ENCODE assay signal across 15 mouse cellular contexts in the genomic region with DNA sequence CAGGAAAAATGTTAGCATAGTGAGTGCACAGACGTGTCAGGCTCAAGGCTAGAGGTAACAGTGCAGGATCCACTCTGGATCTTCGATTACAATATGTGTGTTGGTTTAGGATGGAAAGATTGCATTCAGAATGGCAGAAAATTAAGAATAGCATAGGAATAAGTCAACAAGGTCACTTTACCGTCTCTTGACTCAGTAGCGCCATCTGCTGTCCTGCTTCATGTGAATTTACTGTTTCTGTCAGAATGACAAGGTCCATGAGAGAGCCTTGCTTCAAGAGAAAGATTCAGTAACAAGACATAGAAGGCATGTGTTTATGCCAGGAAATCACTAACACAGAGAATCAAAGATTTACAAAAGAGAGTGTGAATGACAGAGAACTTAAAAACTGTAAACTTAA. TPM values are rescaled to one million over a fixed set of nuclear protein-coding genes. Genes with fewer than 3 reads are reported as not detected.
DNase-seq lines count a peak whose midpoint lies in the region; ATAC-seq and TF ChIP-seq lines count a peak whose summit lies in the region.
"Had no signal": no experiment of that assay in that cellular context is flagged by ENCODE, and none has a peak within 500 bp of the region (broad histone marks: within the 10 kb centered on the region; RNA-seq: fewer than 3 reads in every experiment).

No protein-coding gene starts in this region.

- WGBS in forebrain, embryonic 13.5 days, result 46% methylated on average over 4 of the region's 4 CpGs

- H3K79me2 ChIP-seq in CH12.LX (replicated peaks; ENCODE audit: control insufficient read depth, extremely low read depth, insufficient read depth, poor library complexity, severe bottlenecking), result no peaks in the 10 kb centered on the region

- H3K27ac ChIP-seq in CH12.LX (ENCODE audit: insufficient read depth, low read depth), result no peak overlapping the region
- H3K27ac ChIP-seq in forebrain, embryonic 13.5 days, result no peak overlapping the region

- TF ChIP-seq RAD21 in CH12.LX (IDR thresholded peaks at IDR 0.05; ENCODE audit: low read depth, low read length), result no peak; the same call in none of the 2 replicates

- H3K4me3 ChIP-seq in CH12.LX (replicated peaks in 1 of 3; ENCODE audit: low read depth in 2 of 3, low read length in 2 of 3, poor library complexity in 1 of 3), result no peak overlapping the region
- no peak overlapping the region for H3K4me3 ChIP-seq in forebrain, embryonic 13.5 days

- H3K27me3 ChIP-seq in CH12.LX (replicated peaks), result no peaks in the 10 kb centered on the region
- no peaks in the 10 kb centered on the region for H3K27me3 ChIP-seq in forebrain, embryonic 13.5 days

- intact Hi-C loops in gastrocnemius, postnatal 36 days (cut with DNase I), result no loop called here

- H3K9me3 ChIP-seq in CH12.LX (replicated peaks; ENCODE audit: low read length), result no peaks in the 10 kb centered on the region
- H3K9me3 ChIP-seq in forebrain, embryonic 13.5 days (replicated peaks), result peaks cover 12% of the 10 kb centered on the region

- H3K4me1 ChIP-seq in CH12.LX (ENCODE audit: control insufficient read depth in 1 of 2, insufficient read depth in 2 of 2), result no peaks in the 10 kb centered on the region
- no peaks in the 10 kb centered on the region for H3K4me1 ChIP-seq in forebrain, embryonic 13.5 days

- no peak overlapping the region for H3K9ac ChIP-seq in CH12.LX (ENCODE audit: insufficient read depth, low read depth)
- H3K9ac ChIP-seq in forebrain, embryonic 13.5 days, result no peak overlapping the region

- no peak for ATAC-seq in forebrain, embryonic 13.5 days
- ATAC-seq: forebrain, embryonic 14.5 days had no signal

- TF ChIP-seq EP300 in CH12.LX (IDR thresholded peaks at IDR 0.05; ENCODE audit: low read length), result no peak

- peak; percentile 2 for DNase-seq in layer of hippocampus, adult 11-12 months (ENCODE audit: low spot score)
- no peak for DNase-seq in layer of hippocampus, postnatal 25 days (ENCODE audit: extremely low spot score in 1 of 2, low spot score in 1 of 2)
- DNase-seq in CH12.LX (ENCODE audit: extremely low read depth) (peak; percentile 50), MN1 (ENCODE audit: low spot score) (peak; percentile 7)
- peak; percentile 13 for DNase-seq in embryo, embryonic 10.5 days (ENCODE audit: low spot score)
- no peak for DNase-seq in thymus, postnatal 14 days
- DNase-seq in gastrocnemius, postnatal 36 days, result no peak
- DNase-seq: layer of hippocampus, adult 9-11 months; spleen, adult 18-20 months had no signal

- no peaks in the 10 kb centered on the region for H3K36me3 ChIP-seq in CH12.LX (replicated peaks in 1 of 2; ENCODE audit: control insufficient read depth in 1 of 2, insufficient read depth in 1 of 2, low read length in 1 of 2)
- H3K36me3 ChIP-seq in forebrain, embryonic 13.5 days (ENCODE audit: poor library complexity, severe bottlenecking), result no peaks in the 10 kb centered on the region

- TF ChIP-seq POLR2A in CH12.LX (IDR thresholded peaks at IDR 0.05; ENCODE audit: low read depth, low read length), result no peak

- no peak overlapping the region for H3K4me2 ChIP-seq in CH12.LX (ENCODE audit: insufficient read depth, low read depth, poor library complexity, severe bottlenecking)
- H3K4me2 ChIP-seq in forebrain, embryonic 13.5 days, result no peak overlapping the region

- TF ChIP-seq CTCF in CH12.LX (conservative IDR thresholded peaks at IDR 0.05 in 1 of 2, IDR thresholded peaks at IDR 0.05 in 1 of 2; ENCODE audit: low read depth in 2 of 2, low read length in 2 of 2), result peak; percentile 52 to 69

- in situ Hi-C loops in CH12.LX (cut with MboI; ENCODE audit: low pct_ligation_motif_present, low pct_unique_long_range_greater_than_20kb, low sequenced_read_pairs), result no loop called here

- dilution Hi-C loops in CH12.LX (cut with MboI; ENCODE audit: extremely low pct_ligation_motif_present, extremely low pct_unique_long_range_greater_than_20kb, low sequenced_read_pairs), result no loop called here

TF ChIP-seq in CH12.LX, 34 proteins besides CTCF, POLR2A, EP300 and RAD21:
- TF ChIP-seq MEF2A (IDR thresholded peaks at IDR 0.05; ENCODE audit: borderline replicate concordance, low read depth, low read length) (no peak), CHD1 (IDR thresholded peaks at IDR 0.05; ENCODE audit: low read depth, low read length) (no peak), SMC3 (IDR thresholded peaks at IDR 0.05; ENCODE audit: low read depth, low read length) (peak; percentile 26)

RNA-seq across cellular contexts. Expression of a gene that starts 2.7 kb away (rescaled TPM):
- not detected for total RNA-seq in layer of hippocampus, postnatal 25 days (2021)
- total RNA-seq in CH12.LX (2012; rRNA removed) (not detected in 2 replicates), CH12.LX (2014; rRNA removed) (not detected in 2 replicates)
- polyA plus RNA-seq in CH12.LX (2012; ENCODE audit: insufficient read length, low read depth), result not detected in 2 replicates
- not detected in 2 replicates for polyA plus RNA-seq in forebrain, embryonic 13.5 days (2015; fragmentation: Nextera tagmentation; extraction: Ambion mirVana)
- not detected for total RNA-seq in gastrocnemius, postnatal 36 days (2021)
- total RNA-seq: adrenal gland, postnatal 4 days; common myeloid progenitor, adult 5-6 weeks had no signal
- polyA plus RNA-seq: forebrain, embryonic 14.5 days; heart, embryonic 14.5 days; lung, embryonic 16.5 days had no signal

RNA-seq across cellular contexts. Expression of a gene that starts 8.9 kb away (rescaled TPM):
- not detected for total RNA-seq in layer of hippocampus, postnatal 25 days (2021)
- total RNA-seq in CH12.LX (2012; rRNA removed) (not detected in 2 replicates), CH12.LX (2014; rRNA removed) (not detected in 2 replicates)
- not detected in 2 replicates for polyA plus RNA-seq in CH12.LX (2012; ENCODE audit: insufficient read length, low read depth)
- not detected in 2 replicates for polyA plus RNA-seq in forebrain, embryonic 13.5 days (2015; fragmentation: Nextera tagmentation; extraction: Ambion mirVana)
- total RNA-seq in gastrocnemius, postnatal 36 days (2021), result not detected
- total RNA-seq: adrenal gland, postnatal 4 days; common myeloid progenitor, adult 5-6 weeks had no signal
- polyA plus RNA-seq: forebrain, embryonic 14.5 days; heart, embryonic 14.5 days; lung, embryonic 16.5 days had no signal

RNA-seq across cellular contexts. Expression of a gene that starts 28.3 kb away (rescaled TPM):
- total RNA-seq in layer of hippocampus, postnatal 25 days (2021), result not detected
- total RNA-seq in CH12.LX (2012; rRNA removed) (not detected in 2 replicates), CH12.LX (2014; rRNA removed) (not detected in 2 replicates)
- polyA plus RNA-seq in CH12.LX (2012; ENCODE audit: insufficient read length, low read depth), result not detected in 2 replicates
- polyA plus RNA-seq in forebrain, embryonic 13.5 days (2015; fragmentation: Nextera tagmentation; extraction: Ambion mirVana), result not detected in 2 replicates
- total RNA-seq in gastrocnemius, postnatal 36 days (2021), result not detected
- total RNA-seq: adrenal gland, postnatal 4 days; common myeloid progenitor, adult 5-6 weeks had no signal
- polyA plus RNA-seq: forebrain, embryonic 14.5 days; heart, embryonic 14.5 days; lung, embryonic 16.5 days had no signal

RNA-seq across cellular contexts. Expression of a gene that starts 38.3 kb away (rescaled TPM):
- total RNA-seq in layer of hippocampus, postnatal 25 days (2021), result not detected
- total RNA-seq in CH12.LX (2012; rRNA removed), result not detected in 2 replicates
- total RNA-seq in CH12.LX (2014; rRNA removed), result not detected in 2 replicates
- polyA plus RNA-seq in CH12.LX (2012; ENCODE audit: insufficient read length, low read depth), result not detected in 2 replicates
- polyA plus RNA-seq in forebrain, embryonic 13.5 days (2015; fragmentation: Nextera tagmentation; extraction: Ambion mirVana), result not detected in 2 replicates
- not detected for total RNA-seq in gastrocnemius, postnatal 36 days (2021)
- total RNA-seq: adrenal gland, postnatal 4 days; common myeloid progenitor, adult 5-6 weeks had no signal
- polyA plus RNA-seq: forebrain, embryonic 14.5 days; heart, embryonic 14.5 days; lung, embryonic 16.5 days had no signal

RNA-seq across cellular contexts. Expression of a gene that starts 41.3 kb away (rescaled TPM):
- total RNA-seq in layer of hippocampus, postnatal 25 days (2021), result not detected
- total RNA-seq in CH12.LX (2012; rRNA removed) (not detected in 2 replicates), CH12.LX (2014; rRNA removed) (not detected in 2 replicates)
- polyA plus RNA-seq in CH12.LX (2012; ENCODE audit: insufficient read length, low read depth), result not detected in 2 replicates
- polyA plus RNA-seq in forebrain, embryonic 13.5 days (2015; fragmentation: Nextera tagmentation; extraction: Ambion mirVana), result not detected in 2 replicates
- total RNA-seq in gastrocnemius, postnatal 36 days (2021), result not detected
- total RNA-seq: adrenal gland, postnatal 4 days; common myeloid progenitor, adult 5-6 weeks had no signal
- polyA plus RNA-seq: forebrain, embryonic 14.5 days; heart, embryonic 14.5 days; lung, embryonic 16.5 days had no signal

Comparison
In these comparisons a context has a peak if more than half of its experiments do, and no peak if none do; other contexts are left out.
1. DNase-seq: peak in layer of hippocampus, adult 11-12 months (single experiment), CH12.LX (single experiment), MN1 (single experiment) and embryo, embryonic 10.5 days (single experiment); none in layer of hippocampus, postnatal 25 days (0 of 2), thymus, postnatal 14 days (single experiment) and gastrocnemius, postnatal 36 days (0 of 2).